Mouse (Mus musculus): ENCODE results near the gene Syce2.
A peak's percentile ranks its signal among the peaks of the same experiment; 100 is the strongest.

Gene Syce2

DNA sequence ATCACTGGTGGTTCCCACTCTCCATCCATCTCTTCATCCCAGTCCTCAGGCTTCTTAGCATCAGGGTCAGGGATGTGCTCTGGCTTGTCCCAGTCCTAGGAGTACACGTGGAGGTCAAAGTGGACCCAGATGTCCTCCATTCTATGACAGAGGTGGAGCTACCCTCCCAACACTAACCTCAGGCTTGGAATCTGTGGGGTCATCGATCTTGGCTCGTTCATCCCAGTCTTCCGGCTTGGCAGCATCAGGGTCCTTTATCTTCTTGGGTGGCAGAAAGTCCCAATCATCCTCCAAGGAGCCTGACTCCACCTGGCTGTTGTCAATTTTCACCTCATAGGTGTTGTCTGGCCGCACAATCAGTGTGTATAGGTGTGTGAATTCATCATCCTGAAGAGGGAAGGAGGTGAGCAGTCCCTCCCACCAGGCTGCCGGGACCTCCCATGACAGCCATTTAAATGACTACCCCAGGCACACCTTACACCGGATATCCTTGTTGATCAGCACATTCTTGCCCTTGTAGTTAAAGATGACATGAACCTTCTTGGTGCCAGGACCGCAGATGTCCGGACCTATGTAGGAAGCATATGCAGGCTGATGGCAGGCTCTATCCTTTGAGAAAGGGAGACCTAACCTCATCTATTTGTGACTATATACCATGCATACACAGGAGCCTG lies 27.4 kb upstream of the Syce2 start:
- DNase-seq (ENCODE audit: low read depth): no peak

DNA sequence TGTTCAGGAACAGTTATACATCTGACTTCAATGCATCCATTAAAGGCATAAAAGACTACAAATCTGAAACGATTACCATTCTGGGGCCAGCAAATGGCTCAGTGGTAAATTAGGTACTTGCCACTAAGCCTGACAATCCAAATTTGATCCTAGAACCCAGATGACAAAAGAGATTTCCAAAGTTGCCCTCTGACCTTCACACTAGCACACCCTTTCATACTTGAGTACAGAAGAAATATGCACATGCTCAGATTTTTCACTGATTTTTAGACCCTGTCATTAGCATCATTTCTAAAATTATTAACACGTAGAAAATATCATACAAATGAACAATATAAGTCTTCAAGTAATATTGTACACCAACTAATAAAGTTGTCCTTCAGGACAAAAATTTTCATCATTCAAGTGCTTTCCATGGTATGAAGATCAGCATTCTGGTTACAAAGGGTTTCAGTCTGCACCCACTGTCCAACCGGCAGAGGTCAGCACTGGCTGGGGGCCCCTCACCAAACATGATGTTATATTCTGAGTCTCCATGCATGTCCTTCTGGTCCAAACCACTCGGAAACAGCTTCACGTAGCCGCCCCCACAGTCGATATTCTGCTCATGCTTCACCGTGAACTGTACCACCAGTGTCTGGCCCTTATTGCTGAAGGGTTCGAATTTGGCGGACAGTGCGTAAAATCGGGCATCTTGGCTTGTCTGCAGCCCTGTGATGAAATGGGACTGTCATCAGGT lies 26.4 kb upstream of the Syce2 start:
- DNase-seq (ENCODE audit: low read depth): no peak

DNA sequence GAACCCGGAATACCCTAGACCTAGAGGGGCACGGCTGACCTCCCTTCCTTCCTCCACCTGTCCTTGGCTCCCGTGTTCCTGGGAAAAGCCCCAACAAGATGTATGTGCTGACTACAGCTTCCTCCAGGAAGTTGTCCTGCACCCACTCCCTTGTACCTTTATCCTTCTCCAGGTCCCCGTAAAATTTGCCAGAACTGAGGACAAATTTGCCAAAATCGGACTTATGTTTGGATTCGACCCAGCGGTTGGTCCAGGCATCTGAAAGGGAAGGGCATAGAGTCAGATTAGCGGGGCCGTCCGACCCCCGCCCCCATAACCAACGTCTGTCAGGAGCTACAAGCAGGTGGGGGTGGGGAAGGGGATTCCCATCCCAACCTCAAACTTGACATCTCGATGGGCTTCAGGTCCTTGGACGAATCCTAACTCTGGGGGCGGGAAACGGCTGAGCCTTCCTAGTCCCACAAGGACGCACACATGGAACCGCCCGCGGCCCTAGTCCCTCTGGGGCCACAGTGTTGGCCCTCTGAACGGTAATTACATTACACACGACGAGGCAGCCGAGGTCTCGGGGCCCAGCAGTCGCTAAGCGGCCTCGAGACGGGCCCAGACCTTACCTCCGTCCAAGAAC lies 25.7 kb upstream of the Syce2 start:
- DNase-seq (ENCODE audit: low read depth): no peak

DNA sequence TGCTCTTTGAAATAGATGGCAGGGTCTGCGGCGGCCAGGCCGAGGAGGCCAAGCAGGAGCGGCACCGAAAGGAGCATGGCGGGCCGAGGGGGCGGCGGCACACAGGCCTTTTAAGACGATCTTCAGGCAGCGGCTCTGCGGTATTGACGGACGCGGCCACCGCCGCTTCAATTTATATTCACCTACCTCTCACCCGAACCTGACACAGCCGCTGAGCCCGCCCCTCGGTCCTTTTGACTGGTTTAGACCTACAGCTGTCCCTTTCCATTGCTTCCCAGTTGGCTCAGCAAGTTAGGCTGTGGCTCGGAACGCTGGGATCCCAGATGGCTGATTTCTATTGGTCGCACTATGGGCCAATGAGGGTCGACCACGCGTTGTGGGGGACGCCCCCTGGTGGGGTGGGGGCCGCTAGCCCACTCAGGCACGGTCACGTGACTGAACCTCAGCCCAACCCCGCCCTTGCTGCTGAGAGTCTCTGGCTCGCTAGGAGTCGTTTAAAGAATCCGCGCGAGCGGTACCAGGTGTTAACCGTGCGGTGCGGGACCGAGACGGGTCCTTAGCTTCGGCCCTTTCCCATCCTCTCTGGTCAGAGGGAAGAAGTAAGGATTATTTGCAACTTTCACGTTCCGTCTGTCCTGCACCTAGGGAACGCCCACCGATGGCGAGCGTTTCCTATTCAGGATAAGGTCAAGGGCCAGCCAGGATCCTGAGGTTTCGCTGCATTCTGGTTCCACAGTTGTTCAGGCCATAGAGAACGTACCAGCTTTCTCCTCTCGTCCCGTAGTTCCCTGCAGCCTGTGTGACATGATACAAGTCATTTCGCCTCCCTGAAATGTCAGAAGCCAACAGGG lies 25.0 kb upstream of the Syce2 start, which contains the start of gene Calr:
Gene Calr, minus strand, starts transcription at position 213 of the 851 bp plus-strand sequence.
- DNase-seq (ENCODE audit: low read depth): peak; percentile 99

DNA sequence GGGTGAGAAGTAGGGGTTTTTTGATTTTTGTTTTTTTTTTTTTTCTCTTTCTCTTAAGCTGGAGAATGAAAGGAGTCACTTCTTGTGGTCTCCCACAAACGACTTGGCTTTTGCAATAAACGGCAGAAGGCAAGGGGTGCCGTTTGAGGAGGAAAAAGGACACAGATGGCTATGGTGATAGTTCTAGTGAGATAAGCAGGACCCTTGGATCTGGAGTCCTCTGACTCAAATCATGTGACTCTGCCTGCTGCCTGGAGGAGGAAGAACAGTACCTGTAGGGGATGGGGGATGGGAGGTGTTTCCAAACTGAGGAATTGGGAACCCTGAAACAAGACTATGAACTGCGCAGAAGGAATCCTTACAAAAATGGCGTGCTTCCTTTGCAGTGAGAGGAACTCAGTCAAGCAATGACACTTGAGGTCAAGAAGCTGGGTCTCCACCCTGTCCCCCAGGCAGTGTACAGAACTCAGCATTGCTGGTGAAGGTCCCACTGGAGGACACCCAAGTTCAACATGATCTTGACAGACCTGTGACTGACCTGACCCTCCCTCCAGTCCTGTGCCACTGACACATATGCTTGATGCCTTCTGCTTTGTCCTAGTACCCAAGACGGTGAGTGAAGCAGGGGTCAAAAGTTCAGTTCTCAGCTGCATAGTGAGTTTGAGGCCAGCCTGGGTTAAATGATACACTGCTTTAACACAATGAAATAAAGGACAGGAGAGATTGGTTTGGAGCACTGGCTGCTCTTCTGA lies 24.1 kb upstream of the Syce2 start:
- no peak for DNase-seq (ENCODE audit: low read depth)

DNA sequence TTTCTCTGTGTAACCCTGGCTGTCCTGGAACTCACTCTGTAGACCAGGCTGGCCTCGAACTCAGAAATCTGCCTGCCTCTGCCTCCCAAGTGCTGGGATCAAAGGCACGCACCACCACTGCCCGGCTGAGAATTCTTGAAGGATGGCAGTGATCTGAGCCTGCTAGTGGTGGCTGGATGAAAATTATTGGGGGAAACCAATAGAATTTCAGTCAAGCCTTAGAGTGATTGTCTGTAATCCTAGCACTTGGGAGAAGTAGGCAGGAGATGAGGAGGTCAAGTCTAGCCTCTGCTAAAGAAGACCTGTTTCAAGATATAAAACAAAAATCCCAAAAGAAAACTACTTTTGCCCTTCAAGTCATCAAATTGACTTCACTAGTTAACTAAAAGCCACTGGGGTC lies 15.5 kb upstream of the Syce2 start:
- no peak for DNase-seq (ENCODE audit: low read depth)

DNA sequence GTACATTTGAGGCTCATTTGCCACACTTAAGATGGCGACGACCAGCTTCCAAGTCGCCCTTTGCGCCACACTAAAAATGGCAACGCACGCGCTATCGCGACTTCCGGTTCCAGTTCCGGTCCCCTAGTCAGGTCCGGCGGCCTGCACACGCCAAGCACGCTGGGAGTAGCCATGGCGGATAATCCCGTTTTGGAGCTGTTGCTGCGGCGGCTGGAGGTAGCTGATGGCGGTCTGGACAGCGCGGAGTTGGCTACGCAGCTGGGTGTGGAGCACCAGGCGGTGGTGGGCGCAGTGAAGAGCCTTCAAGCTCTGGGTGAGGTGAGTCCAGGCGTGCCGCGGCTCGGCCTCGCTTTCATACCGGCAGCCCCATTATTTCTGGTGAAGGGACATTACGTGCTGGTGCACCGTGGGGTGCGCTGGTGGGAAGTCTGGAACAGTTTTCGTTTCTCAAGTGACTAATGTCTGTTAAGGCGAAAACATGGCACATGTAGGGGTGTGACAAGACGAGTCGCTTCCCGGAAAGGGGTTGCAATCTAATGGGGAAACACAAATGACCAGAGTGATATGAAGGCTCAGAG lies 15.0 kb upstream of the Syce2 start, which contains the start of gene Farsa:
Gene Farsa, plus strand, starts transcription at position 126 of the 578 bp plus-strand sequence.
- peak; percentile 88 for DNase-seq (ENCODE audit: low read depth)

DNA sequence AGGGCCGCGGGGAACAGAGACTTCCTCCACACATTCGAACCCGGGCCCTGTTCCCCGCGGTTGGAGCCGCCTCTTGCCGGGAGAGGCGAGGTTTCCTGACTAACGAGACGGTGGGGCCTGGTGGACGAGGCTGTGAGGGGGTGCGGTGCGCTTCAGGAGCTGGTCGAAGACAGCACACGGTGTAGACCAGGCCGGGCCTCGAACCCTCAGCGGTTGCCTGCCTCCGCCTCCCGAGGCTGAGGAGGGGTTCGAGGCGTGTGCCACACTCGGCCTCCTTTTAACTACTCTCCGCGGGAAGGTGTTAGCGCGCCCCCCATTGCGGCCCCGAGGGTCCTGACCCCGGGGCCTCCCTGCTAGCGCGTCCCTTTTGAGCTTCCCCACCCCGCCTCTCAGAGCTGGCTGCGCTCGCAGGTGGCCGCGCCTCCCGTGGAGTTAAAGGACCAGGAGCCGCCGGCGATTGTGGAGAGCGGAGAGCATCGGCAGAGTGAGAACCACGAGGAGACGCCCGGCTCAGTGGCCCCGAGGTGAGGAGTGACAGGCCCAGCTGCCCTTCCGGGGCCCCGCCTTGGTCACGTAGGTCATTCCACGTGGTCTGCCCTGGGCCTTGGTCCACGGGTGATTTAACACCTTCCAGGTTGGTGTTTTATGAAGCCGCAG lies 526 bp downstream of the Syce2 start:
- DNase-seq (ENCODE audit: low read depth): no peak

DNA sequence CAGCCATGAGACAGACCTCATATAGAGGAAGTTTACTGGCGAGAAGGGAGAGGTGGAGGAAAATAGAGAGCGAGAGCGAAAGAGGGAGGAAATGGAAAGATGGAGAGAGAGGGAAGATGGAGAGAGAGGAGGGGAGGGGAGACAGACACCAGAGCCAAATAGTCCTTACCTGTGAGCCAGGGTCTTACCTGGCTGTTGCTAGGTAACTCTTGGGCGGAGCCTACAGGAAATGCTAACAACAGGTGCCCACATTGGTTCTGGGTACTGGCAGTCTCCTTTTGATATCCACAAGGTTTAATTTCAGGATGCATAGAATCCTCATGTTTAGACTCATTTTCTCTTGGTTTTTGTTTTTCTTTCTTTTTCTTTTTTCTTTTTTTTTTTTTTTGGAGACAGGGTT lies 1.1 kb downstream of the Syce2 start:
- DNase-seq (ENCODE audit: low read depth): no peak

DNA sequence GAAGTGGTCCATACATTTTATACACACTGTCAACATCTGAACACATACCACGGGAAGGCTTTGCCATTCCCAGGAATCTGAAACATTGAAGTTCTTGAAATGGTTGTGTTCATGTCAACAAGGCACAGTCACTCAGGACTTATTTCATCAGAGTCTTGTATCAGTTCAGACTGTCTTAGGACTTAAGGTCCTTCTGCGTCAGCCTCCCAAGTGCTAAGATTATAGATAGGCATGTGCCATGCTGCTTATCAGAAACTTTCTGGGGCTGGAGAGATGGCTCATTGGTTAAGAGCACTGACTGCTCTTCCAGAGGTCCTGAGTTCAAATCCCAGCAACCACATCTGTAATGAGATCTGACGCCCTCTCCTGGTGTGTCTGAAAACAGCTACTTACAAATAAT lies 2.4 kb downstream of the Syce2 start:
- no peak for DNase-seq (ENCODE audit: low read depth)

DNA sequence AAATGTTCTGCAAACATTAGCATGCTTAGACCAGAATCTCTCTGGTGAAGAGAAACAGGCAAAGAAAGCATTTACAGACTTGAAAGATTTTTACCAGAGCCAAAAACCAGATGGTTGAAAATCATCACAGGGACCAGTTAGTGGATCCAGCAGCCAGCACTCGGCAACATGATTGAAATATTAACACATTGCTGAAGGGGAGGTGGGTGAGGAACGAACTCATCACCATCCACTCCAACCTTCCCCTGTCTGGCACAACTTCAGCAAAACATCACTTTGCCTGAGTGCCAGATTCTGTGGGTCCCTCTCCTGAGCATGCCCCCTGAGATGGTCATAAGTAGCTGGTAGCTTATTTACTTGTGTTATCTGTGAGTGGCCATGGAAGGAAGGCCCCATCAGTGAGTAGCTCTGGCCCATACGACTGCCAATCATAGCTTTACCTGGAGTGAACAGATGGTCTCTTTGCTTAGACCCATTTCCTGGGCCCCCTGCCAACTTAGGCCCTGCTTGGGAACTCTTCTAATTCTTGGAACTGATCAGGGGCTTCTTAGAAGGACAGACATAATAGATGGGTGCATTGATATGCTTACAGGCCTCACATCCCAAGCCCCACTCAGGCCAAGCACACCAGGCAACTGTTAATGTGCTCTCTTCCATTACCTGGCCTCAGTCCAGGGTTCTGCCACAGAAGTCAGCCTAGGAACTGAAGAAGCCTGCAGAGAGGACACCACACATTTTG lies 5.6 kb downstream of the Syce2 start:
- no peak for DNase-seq (ENCODE audit: low read depth)

DNA sequence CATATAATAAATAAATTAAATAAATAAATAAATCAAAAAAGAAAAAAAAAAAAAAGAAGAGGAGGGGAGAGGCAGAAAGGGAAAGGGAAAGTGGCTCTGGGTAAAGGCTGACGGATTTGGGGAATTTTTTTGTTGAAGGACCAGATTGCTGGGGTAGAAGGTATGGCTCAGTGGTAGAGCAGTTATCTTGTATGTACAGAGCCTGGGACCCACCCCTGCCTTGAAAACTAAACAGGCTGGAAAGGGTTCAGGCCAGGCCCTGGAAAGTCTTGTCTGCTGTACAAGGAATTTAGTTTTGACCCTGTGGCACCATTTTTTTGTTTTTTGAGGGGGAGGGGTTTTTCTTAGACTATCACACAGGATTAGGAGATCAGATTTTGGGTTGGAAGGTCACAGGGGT lies 7.0 kb downstream of the Syce2 start:
- DNase-seq (ENCODE audit: low read depth): no peak

DNA sequence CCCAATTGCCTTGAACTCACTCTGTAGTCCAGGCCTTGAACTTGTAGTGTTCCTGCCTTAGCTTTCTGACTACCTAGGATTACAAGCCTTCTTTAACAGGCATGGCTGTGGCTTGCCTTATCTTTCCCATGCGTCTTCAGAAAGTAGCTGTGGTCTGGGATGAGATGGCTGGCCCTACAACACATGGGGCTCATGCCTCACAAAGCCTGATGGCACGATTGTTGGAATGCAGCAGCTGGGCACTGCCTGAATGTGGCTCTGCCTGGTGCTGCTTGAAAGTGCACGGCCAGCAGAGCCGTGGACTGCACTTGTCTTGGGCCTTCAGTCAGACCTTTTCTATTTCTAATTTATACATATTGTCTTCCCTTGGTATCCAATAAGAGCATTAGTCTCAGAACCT lies 12.8 kb downstream of the Syce2 start:
- DNase-seq (ENCODE audit: low read depth): no peak

DNA sequence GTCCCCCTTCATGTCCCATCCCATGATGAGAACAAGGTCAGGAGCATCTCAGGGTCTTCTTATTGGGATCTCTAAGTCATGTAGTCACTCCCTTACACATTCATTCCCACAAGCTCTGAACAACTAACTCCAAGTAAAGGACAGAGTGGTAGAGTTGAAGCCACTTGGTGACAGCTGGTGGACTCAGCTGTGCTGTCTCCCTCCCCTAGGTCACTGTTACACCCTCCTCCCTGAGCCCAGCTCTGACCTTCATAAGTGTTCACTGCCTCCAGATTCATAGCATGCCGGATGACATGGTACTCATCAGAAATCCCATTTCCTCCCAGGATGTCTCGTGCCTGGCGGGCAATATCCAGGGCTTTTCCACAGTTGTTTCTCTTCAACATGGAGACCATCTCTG lies 16.4 kb downstream of the Syce2 start:
- DNase-seq (ENCODE audit: low read depth): no peak

DNA sequence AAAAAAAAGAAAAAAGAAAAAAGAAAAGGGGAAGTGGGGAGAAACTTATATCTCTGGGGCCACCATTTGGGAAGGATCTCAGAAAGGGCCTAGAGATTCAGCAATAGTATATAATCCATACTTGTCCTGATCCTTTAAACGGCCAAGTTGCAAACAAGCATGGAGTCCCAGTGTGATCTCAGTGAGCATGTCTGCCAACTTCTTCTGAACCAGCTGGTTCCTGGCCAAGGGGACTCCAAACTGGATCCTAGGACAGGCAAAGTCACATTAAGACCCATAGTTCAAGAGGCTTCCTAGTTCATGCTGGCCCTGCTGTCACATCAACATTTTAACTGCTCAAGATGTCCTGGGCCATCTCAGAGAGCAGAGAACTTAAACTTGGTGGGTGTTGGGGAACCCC lies 17.2 kb downstream of the Syce2 start:
- DNase-seq (ENCODE audit: low read depth): no peak

DNA sequence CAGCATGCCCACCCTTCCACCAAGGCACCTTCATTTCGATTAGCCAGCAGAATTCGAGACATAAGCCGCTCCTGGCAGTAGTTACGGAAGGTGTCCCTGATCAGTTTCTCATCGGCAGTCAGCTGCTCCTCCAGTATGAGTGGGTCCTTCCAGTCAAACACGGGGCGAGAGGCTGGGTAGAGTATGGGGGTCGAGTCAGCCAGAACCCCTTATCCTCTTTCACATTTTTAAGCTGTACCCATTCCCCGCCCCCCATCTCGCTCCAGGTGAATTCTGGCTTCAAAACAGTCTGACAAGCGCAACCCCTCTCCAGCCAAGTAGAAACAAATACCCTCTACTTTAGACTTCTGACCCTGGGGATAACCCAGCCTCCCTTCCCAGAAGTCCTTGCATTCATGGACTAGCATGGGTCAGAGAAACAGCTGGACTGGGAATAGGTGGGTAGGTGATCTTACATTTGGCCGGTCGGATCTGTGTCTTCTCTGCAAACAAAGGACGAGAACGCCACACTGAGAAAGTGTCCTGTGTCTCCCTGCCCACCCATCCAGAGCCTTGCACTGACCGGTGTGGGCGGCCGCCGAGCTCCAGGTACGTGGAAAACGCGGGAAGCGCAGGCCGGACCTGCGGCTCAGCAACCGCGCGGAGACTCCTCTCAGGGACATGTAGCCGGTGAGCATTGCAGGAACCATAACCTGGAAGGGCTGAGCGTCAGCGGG lies 21.2 kb downstream of the Syce2 start:
- no peak for DNase-seq (ENCODE audit: low read depth)

DNA sequence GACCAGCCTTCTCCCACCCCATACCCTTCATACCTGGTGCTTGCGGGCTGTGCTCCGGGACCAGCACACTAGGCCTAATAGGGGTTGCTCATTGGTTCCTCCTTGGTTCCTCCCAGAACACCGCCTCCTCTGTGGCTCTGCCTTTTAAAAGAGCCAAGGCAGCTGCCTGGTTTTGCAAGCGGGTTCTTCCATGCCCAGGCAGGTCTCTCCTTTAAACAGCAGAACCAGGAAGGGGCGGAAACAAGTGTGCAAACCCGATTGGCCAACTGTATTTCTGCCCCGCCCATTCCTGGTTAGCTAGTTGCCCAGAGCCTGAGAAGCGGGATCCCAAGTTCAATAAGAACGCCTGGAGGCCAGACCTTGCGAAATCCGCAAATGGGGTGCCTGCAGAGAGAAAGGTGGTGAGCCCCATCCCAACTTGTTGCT lies 21.8 kb downstream of the Syce2 start, which contains the start of gene Gcdh:
Gene Gcdh, minus strand, starts transcription at position 213 of the 426 bp plus-strand sequence.
- peak; percentile 92 for DNase-seq (ENCODE audit: low read depth)

DNA sequence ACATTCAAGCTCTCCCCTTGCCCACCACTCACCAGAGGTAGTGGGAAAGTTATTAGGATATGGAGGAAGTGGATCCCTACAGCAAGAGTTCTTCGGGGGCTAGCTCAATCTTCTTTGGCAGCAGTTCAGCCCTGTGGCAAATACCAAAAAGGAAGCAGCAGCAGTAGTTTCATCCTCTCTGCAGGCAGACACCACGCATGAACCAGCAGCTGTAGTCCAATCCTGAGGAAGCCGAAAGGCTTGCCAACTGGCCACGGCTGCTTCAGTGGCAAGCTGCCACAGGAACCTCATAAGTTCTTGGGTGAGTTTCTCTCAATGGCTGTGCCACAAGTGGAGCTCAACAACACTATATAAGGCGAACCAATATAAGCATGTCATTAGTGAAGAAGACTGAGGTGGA lies 24.1 kb downstream of the Syce2 start:
- no peak for DNase-seq (ENCODE audit: low read depth)

DNA sequence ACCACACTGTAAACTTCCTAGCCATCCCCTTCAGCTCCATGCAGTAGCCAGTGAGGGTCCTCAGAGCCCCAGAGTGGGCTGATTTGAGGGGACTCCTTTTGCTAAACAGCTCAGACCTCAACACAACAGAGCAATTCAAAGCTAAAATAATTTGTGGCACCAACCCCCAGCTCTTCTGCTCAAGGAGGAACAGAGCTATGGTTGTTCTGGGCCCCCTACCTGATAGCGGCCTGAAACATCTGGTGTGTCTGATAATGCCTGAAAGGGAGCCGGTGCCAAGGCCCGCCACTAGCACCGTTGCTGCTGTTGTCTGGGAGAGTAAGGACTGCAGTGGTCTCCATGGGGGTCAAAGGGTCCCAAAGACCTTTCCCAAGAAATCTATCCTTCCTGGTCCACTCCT lies 29.2 kb downstream of the Syce2 start:
- peak; percentile 33 for DNase-seq (ENCODE audit: low read depth)

All from c-Kit-positive CD71-negative TER-119-negative erythroid progenitor cells, embryonic 14.5 days (primary cell).